Mouse (Mus musculus): ENCODE results near the gene Hhat. TPM values are rescaled to one million over a fixed set of nuclear protein-coding genes. Genes with fewer than 3 reads are reported as not detected.

Gene Hhat
- total RNA-seq, 2 experiments from 2014 or later, result 2.1 to 2.4 TPM

GRCm38 (mm10) chr1:192515373-192515772 is 255.7 kb downstream of the Hhat start:
- no peak for DNase-seq
- intact Hi-C loops (cut with DNase I), result no loop called here

GRCm38 (mm10) chr1:192512821-192513220 is 258.2 kb downstream of the Hhat start:
- no peak for DNase-seq
- intact Hi-C loops (cut with DNase I), result no loop called here

- intact Hi-C loops (cut with DNase I), result no loop called here
Observed at GRCm38 (mm10) chr1:192503651-192504050, 267.4 kb downstream of the Hhat start.

GRCm38 (mm10) chr1:192502835-192503234 is 268.2 kb downstream of the Hhat start:
- intact Hi-C loops (cut with DNase I), result no loop called here
- no peak for DNase-seq

More at GRCm38 (mm10) chr1:192503651-192504050, 267.4 kb downstream of the Hhat start:
- DNase-seq, result no peak

DNA sequence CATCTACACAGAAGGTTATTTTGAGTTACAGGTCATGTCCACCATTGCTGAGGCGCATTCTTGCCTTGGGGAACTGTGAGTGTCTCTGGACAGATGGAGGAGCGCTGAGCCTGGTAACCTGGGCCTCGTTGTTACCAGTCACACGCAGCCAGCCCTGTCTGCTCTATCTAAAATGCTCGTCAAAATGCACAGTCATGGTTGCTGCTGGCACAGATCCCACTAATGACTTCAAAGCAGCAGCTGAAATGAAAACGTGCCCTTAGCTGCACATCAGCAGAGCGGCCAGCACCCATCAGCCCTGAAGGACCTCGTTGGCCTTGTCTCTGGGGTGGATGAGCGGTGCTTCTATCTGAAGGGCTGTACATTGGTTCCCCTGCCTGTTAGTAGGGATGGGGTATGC is 269.0 kb downstream of the Hhat start:
- intact Hi-C loops (cut with DNase I), result no loop called here
- DNase-seq, result no peak

- DNase-seq, result no peak
Observed at GRCm38 (mm10) chr1:192497505-192497904, 273.5 kb downstream of the Hhat start.

DNA sequence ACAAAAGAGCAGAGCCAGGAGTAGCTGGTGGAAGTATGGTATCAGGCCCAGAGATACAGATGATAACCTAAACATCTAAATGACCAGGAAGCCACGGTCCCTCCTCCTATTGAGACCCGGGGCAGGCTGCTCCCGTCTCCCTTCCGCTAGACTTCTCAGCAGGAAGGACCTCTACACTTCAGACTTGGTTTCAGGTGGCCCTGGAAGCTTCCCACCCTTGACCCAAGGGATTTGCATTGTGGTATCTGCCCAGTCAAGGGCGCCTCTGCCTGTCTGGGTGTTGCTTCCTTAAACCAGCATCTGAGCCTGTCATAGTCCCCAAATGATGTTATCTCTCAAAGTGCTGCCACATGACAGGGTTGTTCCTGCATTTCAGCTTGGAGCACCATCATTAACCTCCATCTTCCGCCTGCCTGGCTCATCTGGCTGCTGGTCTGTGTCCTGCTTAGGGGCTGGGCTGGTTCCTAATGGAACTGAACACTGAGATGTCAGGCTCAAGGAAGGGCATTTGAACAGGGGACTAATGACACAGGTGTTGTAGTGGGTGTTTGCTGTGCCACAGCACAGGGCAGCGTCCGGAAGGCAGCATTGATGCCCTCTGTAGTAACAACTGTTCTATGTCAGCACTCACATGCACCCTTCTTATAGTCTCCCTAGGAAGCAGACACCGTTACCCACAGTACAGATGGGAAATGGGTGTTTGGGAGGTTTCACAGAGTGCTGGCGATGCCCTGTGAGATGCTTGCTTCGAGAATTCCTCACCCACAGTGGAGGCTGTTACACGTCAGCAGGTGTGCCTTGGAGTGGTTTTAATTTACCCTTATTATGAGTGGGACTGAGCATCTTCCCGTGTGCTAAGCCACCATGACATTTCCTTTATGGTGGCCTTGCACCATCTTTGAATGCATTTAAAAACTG is 280.9 kb downstream of the Hhat start:
- DNase-seq, result no peak
- intact Hi-C loops (cut with DNase I), result no loop called here

More at GRCm38 (mm10) chr1:192497505-192497904, 273.5 kb downstream of the Hhat start:
- intact Hi-C loops (cut with DNase I), result no loop called here

- no peak for DNase-seq
- intact Hi-C loops (cut with DNase I), result no loop called here
Observed at GRCm38 (mm10) chr1:192487571-192487970, 283.5 kb downstream of the Hhat start.

GRCm38 (mm10) chr1:192485030-192485429 is 286.0 kb downstream of the Hhat start:
- no peak for DNase-seq
- intact Hi-C loops (cut with DNase I), result no loop called here

GRCm38 (mm10) chr1:192481446-192481845 is 289.6 kb downstream of the Hhat start:
- intact Hi-C loops (cut with DNase I), result no loop called here
- DNase-seq, result no peak

DNA sequence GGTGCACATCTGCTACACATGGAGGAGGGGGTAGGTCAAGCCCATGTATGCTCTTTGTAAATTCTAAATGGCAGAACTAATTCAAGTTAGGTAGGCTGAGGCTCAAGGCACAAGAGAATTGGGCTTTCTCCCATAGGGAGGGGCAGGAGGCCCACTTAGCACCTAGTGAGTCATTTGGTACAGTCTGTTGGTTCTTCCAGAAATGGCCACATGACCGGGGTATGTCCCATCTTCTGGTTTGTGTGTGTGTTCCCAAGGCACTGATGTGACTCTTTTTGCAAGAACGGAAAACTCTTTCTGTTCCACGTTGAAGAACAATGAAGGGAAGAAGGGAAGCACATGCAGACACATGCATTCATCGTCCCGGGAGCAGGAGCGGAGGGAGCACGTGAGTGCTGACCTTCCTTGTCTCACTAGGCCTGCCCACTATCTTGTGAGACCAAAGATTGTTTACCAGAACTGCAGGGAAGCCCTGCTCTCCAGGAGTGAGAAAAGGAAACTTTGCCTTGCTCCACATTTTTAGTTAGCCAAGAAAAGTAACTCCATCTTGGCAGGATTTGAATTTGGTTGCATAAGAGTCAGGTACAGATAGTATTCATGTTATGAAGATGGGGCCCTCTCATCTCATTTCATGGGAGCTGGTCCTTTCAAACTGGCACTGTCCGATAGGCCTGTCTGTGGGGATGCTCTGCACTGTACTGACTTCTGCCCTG is 290.8 kb downstream of the Hhat start:
- intact Hi-C loops (cut with DNase I), result no loop called here
- DNase-seq, result no peak

GRCm38 (mm10) chr1:192478176-192478575 is 292.8 kb downstream of the Hhat start:
- intact Hi-C loops (cut with DNase I), result no loop called here
- DNase-seq, result no peak

DNA sequence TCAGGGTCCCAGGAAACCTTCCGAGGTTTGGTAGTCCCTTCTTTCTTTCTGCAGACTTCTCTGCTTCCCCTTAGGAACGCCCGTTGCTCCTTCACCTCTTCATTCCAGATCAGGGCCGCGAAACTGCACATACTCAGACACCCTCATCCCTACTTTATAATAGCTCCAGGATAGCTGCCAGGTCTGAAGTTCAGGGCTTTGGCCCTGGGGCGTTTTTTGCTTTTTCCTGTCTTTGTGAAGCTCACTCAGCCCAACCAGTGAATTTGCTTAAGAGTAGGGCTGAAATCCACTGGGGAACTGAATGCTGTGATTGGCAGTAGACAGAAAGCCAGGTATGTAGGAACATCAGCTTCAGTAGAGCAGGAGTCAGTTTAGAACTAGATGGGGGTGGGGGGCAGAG is 293.5 kb downstream of the Hhat start:
- intact Hi-C loops (cut with DNase I), result no loop called here
- no peak for DNase-seq

- DNase-seq, result no peak
- intact Hi-C loops (cut with DNase I), result no loop called here
Observed at GRCm38 (mm10) chr1:192476704-192477103, 294.3 kb downstream of the Hhat start.

GRCm38 (mm10) chr1:192473134-192473533 is 297.9 kb downstream of the Hhat start:
- intact Hi-C loops (cut with DNase I), result no loop called here
- no peak for DNase-seq

DNA sequence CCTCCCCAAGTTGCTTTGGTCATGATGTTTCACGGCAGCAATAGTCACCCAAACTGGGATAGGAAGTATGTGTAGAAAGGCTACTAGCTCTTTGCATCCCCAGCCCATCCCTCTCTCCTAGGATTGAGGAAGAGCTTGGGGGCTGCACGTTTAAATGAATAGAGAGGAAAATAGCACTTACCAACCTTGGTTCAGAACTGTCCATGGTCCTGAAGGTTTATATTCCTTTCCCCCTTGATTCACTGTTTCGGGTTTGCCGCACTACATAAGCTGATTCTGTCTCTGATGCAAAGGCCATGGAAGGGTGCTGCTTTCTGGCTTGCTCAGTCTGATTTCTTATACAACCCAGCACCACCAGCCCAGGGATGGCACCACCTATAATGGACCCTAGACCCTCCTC is 298.7 kb downstream of the Hhat start:
- DNase-seq, result no peak
- intact Hi-C loops (cut with DNase I), result no loop called here

GRCm38 (mm10) chr1:192463732-192464131 is 307.3 kb downstream of the Hhat start:
- DNase-seq, result no peak
- intact Hi-C loops (cut with DNase I), result no loop called here

GRCm38 (mm10) chr1:192457526-192458206 is 313.4 kb downstream of the Hhat start:
- intact Hi-C loops (cut with DNase I), result no loop called here
- peak; percentile 48 to 61 for DNase-seq

GRCm38 (mm10) chr1:192457037-192457436 is 314.0 kb downstream of the Hhat start:
- DNase-seq, result no peak
- intact Hi-C loops (cut with DNase I), result no loop called here

DNA sequence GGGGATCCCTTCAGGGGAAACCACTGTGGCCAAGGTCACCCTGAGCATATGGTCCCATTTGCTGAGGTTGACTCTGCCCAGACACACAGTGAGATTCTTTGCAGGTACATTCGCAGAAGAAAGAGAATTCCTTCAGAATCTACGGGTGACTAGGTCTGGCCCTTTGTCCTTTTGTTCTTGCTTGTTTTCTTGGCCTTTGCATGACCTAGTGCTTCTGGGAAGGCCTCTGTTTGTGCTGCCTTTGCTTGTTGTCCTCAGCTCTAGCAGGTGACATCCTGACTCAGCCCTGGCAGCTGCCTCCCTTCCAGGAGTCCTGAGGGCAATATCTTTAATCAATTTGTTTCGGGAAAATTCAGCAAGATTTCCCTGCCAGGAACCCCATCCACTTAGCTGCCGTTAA is 316.0 kb downstream of the Hhat start:
- no peak for DNase-seq
- intact Hi-C loops (cut with DNase I), result no loop called here

DNA sequence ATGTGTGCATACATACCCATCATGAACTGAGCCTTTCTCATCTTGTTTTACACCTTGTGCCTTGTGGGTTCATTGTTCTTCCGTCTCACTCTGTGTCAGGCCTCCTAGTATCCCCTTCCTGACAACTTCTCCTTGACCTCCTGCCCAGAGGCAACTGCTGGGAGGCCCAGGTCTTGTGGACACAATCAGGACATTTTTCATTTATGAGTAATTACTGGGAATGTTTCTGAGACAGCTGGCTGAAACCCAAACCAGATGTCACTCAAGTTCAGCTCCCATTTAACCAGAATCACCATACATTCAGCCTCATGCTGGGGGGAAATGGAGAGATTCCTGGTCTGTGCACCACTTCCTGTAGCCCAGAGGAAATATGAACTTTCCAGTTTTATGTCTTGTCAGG is 316.5 kb downstream of the Hhat start:
- intact Hi-C loops (cut with DNase I), result no loop called here
- no peak for DNase-seq

Data from heart, postnatal 36 days (tissue).